Mouse (Mus musculus) splenic B cell, adult 2 months (primary cell): ENCODE results near the gene Plekhb2.

ENCODE experiments used
- DNase-seq: peaks from one replicate; pipeline ENCODE4 v3.0.0-alpha.2; 2011; ENCODE audit warnings: low read depth, low spot score
- H3K27me3 ChIP-seq: 2 replicates; pipeline ENCODE4 v1.6.1; 2012; ENCODE audit warnings: mild to moderate bottlenecking, low read length, moderate library complexity, mixed read lengths; ENCODE audit not compliant: control insufficient read depth, poor library complexity, insufficient read depth, severe bottlenecking
- H3K36me3 ChIP-seq: 2 replicates; pipeline ENCODE4 v1.6.1; 2012; ENCODE audit warnings: mild to moderate bottlenecking, low read length, moderate library complexity, mixed read lengths; ENCODE audit not compliant: control insufficient read depth, poor library complexity, insufficient read depth, severe bottlenecking

Gene Plekhb2

DNA sequence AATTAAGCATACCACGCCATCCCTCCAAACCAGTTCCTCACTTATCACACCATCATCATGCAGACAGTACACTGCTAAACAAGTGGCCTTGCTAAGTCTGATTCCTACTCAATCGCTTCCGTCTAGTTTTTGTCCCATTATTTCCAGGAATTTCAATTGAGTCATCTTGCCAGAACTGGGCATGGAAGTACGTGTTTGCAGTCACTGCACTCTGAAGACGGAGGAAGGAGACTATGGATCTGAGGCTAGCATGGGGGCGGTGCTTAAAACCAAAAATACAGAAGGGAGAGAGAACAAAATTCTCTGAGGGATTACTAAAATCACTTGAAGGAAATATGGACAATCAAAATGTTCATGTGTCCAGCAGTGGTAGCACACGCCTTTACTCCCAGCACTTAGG is 27.0 kb upstream of the Plekhb2 start:
- DNase-seq: no peak
- no peaks in the 10 kb centered on the region for H3K27me3 ChIP-seq
- H3K36me3 ChIP-seq: peaks cover 6% of the 10 kb centered on the region

DNA sequence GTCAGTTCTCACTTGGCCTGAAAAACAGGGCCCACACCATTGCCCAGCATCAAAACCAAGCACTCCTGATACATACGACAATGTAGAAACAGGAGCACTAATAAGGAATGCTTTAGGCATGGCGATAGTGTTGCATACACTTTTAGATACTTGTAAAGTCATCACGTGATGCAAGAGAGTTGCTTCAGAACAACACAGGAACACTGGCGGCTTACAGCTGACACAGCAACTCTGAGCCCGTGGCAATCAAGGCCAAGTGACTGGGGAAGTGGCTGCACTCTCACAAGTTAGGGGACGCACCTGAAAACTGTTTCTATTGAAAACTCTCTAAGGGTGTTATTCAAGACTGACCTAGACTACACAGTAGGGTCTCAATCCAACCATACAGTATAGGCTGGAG is 26.4 kb upstream of the Plekhb2 start:
- no peak for DNase-seq
- H3K27me3 ChIP-seq: no peaks in the 10 kb centered on the region
- H3K36me3 ChIP-seq: peaks cover 8% of the 10 kb centered on the region

DNA sequence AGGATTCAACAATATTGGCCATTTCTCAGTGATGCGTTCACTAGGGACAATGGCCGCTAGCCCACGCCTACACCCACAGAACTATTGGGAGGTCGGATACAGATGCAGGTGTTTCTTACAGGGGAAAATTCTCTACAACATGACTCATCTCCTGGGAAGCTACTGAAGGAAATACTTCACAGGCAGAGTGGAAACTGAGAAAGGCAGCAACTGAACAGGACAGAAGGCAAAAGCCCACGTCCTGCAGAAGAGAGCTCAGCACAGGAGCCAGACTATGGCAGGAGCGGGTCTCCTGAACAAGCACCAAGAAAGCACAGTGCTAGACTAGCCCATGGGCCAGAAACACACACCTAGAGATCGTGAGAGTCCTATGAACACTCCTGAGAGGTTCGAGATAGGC is 25.6 kb upstream of the Plekhb2 start:
- no peak for DNase-seq

DNA sequence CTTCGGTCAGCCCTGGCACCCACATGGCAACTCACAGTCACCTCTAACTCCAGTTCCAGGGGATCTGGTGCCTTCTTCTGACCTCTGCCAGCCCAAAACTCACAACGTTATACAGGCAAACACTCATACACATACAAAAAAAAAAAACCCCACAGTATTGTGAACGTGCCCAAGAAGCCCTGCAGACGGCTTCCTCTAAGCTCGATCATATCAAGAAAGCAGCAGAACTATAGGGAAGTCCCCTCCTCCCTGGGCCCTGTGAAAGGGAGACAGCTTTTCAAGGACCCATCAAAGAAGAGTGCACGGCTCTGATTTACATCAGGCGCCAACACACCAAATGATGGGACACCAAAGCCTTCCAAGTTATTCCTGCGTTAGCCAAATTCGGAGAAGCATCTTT is 23.9 kb upstream of the Plekhb2 start:
- peaks cover 8% of the 10 kb centered on the region for H3K36me3 ChIP-seq
- no peak for DNase-seq
- H3K27me3 ChIP-seq: no peaks in the 10 kb centered on the region

More for the DNA sequence above, 25.6 kb upstream of the Plekhb2 start:
- Histone ChIP-seq H3K27me3 (no peaks in the 10 kb centered on the region), H3K36me3 (peaks cover 8% of the 10 kb centered on the region)

DNA sequence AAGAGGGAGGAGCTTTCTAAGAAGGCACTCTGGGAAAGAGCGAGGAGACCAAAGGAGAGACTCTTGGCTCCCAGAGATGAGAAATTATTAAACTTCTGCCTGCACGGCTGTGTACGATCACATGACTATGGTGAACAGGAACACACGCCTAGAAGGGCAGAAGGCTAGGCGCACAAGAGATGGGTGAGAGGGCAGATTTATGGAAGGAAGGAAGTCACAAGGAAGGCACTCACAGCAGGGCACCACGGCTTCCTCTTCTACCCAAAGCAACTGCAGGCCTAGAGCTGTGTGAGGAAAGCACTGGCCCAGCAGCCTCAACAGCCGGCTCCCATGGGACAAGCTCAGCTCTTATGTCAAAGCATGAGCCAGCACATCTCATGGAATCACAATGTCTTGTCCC is 21.9 kb upstream of the Plekhb2 start:
- peaks cover 5% of the 10 kb centered on the region for H3K36me3 ChIP-seq
- peak; percentile 47 for DNase-seq
- H3K27me3 ChIP-seq: no peaks in the 10 kb centered on the region

DNA sequence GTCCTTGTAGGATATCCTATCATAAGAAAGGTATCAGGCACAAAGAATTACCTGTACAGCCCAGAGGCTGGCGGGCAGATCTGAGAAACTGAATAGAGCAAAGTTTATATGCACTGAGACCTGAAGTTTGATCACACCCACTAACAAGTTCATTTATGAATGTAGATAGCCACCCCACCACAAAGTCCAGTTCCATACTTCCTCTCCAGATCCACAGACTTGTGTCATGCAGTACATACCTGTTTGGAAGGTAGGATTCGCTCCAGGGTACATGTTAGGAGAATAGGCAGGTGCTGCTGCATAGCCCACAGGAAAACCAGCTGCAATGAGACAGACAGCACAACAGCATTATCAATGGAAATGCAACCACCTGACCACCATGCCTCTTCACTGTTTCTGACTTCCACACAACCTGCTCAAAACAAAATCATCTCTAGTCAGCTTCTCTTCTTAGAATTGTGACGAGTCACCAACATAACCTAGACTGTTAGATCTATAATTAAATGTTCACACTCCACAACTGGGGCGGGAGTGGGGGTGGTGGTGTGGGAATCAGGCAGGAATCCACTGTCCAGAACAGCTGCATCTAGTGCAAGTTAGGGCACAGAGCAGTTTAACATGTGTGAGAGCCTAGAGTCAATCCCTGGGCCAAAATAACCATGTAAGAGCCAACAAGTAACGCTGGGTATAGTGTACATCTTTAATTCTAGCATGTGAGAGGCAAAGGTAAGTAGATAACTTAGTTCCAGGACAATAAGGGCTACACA is 21.1 kb upstream of the Plekhb2 start:
- no peak for DNase-seq
- Histone ChIP-seq H3K36me3 (peaks cover 5% of the 10 kb centered on the region), H3K27me3 (no peaks in the 10 kb centered on the region)

DNA sequence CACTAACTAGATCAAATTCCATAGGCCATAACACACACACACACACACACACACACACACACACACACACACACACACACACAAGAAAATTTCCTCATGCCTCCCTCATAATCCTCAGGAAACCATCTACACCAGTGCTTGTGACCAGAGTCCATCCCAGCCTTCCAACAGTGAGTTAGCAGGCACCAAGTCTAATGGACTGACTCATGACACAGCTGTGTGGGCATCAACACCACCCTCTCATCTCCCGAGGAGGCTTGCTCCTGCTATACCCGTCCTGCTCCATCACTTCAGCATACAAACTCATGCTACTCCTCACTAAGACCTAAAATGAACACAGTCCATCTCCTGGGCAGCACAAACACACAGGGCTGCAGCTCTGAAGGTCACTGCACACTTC is 18.8 kb upstream of the Plekhb2 start:
- no peaks in the 10 kb centered on the region for H3K27me3 ChIP-seq
- peaks cover 4% of the 10 kb centered on the region for H3K36me3 ChIP-seq
- DNase-seq: no peak

DNA sequence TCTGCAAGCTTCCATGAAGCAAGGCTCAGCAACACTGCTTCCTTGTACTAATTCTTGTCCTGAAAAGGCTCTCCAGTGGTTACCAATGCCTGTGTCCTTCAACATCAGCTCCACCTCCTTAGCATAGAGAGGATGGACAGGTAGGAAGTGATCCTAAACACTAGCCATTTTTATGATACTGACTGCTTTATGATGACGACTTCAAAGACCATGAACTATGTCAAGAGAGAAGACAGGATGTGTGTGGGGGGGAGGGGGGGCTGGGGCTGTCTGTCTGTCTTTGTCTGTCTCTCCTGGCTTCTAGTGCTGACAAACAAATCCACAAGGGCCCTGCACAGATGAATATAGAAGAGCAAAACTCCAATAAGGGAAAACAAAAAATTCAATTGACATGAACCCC is 18.4 kb upstream of the Plekhb2 start:
- Histone ChIP-seq H3K36me3 (peaks cover 2% of the 10 kb centered on the region), H3K27me3 (no peaks in the 10 kb centered on the region)
- DNase-seq: no peak

DNA sequence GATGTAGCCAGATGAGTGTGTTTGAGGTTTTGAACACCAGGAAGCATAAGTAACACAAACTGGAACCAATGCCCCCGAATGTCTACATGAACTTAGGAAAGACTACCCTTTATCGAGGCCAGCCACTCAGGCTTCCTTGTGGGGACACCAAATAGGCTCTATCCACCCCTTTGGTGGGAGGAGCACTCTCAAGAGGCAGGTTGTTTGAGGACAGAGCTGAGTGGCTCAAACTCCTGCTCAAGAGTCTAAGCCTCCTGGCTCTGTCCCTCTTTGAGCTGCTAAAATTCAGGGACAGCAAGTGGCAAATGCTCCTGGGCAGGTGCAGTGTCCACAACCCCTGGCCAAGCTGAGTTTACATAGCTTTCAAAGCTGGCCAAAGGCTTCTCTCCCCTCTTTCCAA is 14.9 kb upstream of the Plekhb2 start:
- H3K27me3 ChIP-seq: no peaks in the 10 kb centered on the region
- no peak for DNase-seq
- H3K36me3 ChIP-seq: no peaks in the 10 kb centered on the region; the same call in 1 of the 2 replicates

DNA sequence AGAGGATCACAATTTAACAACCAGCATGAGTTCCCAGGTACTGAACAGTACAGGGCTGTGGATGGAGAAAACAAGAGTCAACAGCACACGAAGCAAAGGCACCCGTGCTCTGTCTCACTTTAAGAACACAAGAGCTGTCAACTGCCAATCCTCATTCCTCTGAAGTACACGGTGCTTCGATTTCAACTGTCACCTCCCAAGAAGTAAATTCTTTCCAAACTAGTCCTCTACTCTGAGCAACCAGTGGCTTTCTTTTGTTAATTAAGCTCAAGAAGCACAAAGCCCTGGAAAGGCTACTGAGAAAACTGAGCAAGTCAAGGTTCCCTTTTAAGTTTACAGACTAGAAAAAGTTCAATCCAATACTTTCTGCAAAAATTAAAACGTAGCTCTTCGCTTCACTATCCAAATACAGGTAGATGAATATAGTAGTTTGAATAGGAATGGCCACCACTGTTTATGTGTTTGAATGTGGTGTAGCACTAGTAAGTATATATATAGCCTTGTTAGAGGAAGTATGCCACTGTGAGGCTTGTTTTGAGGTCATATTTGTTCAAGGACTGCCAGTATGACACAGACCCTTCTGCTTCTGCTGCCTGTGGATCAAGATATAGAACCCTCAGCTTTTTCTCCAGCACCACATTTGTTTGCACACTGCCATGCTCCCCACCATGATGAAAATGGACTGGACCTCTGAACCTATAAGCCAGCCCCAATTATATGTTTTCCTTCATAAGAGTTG is 11.7 kb upstream of the Plekhb2 start:
- H3K27me3 ChIP-seq: no peaks in the 10 kb centered on the region
- DNase-seq: peak; percentile 63
- no peaks in the 10 kb centered on the region; the same call in 1 of the 2 replicates for H3K36me3 ChIP-seq

DNA sequence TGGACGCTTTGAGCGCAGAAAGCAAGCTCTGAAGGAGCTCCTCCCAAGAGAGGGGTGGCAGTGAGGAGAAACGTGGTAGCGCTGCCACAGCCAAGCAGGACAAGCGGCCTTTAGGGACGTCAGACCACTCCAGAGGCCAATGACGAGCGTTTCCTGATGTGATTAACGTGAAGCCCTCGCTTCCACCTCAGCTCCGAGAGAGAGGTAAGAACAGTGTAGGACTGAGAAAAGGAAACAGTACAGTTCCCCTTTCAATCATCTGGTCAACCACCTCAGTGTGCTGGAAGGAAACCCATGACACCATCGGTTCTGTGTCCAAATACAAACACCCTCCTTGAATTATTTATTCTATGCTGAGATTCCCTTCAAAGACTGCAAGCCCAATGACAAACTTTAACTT is 10.5 kb upstream of the Plekhb2 start:
- no peaks in the 10 kb centered on the region for H3K27me3 ChIP-seq
- no peaks in the 10 kb centered on the region; the same call in 1 of the 2 replicates for H3K36me3 ChIP-seq
- DNase-seq: peak; percentile 73

DNA sequence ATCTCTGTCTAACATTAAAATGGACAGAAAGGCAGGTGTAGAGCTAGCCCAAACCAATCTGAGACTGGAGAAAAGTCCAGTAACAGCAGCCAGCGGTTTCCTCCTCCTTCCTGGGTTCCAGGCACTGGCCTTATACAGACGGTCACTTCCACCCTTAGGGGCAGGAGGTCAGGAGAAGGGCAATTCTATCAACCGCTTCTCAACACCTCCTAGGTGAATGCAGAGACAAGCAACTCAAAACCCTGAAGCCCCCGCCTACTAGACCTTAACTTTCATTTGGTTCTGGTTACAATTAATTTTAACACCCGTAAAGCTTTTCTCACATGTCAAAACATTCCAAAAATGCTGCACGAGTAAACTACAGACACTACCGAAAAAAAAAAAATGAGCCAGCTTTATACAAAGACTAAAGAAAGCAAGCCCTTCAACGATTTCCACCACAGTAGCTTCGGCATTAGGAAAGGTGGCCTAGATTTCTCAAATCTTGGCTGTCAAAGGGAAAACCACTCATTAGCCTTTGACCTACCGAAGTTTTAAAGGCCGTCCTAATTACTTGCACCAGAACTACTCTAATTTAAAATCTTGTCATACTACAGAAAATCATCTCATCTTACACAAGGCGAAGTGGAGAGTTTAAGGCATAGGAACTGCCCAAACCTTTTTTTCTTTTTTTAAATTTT is 7.9 kb upstream of the Plekhb2 start:
- no peak for DNase-seq
- H3K27me3 ChIP-seq: no peaks in the 10 kb centered on the region
- H3K36me3 ChIP-seq: no peaks in the 10 kb centered on the region; the same call in 1 of the 2 replicates

DNA sequence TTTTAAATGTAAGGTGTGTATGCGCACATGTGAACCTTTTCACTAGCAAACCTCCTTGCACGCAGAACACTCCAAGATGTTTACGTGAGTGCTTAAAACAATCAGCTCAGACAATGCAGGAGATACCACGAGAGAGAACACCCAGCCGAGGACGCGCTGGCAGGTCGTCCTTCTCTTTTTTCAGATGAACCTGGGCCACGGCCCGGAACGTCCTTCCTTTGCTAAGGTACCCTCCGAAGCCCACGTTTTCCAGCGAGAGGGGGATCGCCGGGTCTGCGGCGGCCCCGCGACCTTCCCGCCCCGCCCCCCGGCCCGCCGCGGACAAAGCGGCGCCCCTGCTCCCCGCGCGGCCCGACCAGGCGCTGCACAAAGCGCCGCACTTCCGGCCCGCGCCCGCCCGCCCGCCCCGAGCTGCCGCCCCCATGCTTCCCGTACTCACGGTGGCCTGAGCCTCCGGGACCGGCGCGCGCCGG is 7.4 kb upstream of the Plekhb2 start:
- H3K36me3 ChIP-seq: no peaks in the 10 kb centered on the region; the same call in 1 of the 2 replicates
- DNase-seq: peak; percentile 74
- H3K27me3 ChIP-seq: no peaks in the 10 kb centered on the region

DNA sequence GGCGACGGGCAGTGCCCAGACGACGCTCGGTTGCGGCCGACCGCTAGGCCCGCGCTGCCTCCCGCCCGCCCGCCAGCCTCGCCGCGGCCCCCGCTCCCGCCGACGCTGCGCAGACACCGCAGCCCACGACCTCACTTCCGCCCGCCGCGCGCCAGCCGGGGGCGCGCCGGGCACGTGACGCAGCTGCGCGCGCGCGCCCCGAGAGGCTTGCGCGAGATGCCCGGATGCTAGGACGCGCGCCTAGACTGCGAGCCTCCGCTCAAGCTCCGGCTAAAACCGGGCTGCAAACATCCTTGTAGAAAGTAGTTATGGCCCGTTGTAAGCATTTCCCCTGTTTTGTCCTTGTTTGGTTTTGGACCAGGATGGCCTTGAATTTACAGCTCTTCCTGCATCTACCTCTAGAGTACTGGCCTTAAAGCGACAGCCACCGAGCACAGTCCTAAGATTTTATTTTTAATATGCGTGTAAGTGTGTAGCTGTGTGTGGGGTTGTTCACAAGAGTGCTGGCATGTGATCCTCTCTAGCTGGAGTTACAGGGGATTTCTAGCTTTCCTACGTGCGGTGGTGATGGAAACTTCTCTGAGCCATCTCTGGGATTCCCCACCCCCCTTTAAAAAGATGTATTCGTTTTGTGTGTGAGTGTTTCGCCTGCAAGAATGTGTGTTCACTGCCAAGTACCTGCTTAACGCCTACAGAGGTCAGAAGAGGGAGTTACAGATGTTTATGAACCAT is 6.7 kb upstream of the Plekhb2 start, which contains the start of gene Fam168b:
Gene Fam168b (minus strand): TSS at position 179 of the 732 bp plus-strand sequence.
- H3K27me3 ChIP-seq: no peaks in the 10 kb centered on the region
- DNase-seq: peak; percentile 91
- H3K36me3 ChIP-seq: no peaks in the 10 kb centered on the region; the same call in 1 of the 2 replicates
